9 mouse cellular contexts compared by ENCODE assay signal in the genomic region with DNA sequence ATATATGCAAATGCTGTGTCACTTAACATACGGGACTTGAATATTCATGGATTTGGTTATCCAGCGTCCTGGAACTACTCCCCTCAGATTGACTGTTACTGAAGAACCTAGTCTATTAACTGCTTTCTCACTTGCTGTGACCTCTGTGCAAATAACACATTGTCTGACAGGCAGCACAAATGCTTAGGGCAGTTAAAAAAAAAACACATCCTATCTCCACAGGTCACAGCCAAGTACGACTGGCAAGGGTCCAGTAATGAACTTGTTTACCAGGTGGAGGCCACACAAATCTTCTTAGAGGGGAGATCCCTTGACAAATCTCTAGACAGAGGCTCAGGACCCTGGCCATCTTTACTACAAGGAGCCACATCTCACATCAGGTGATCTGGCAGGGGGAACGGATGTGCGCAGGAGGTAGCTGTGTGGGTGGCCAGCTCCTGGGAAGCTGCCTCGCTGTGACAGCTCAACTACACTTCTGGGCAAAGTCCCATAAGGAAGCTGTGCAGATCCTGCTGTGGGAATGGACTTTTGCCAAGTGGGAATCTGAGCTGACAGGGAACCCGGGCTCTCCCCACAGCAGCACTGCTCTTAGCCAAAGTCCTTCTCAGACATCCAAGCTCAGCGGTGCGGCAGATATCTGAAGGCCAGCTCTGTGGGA.
A peak's percentile ranks its signal among the peaks of the same experiment; 100 is the strongest.
DNase-seq lines count a peak whose midpoint lies in the region; TF ChIP-seq lines count a peak whose summit lies in the region.
"Had no signal": no experiment of that assay in that cellular context is flagged by ENCODE, and none has a peak within 500 bp of the region (broad histone marks: within the 10 kb centered on the region; RNA-seq: fewer than 3 reads in every experiment).

No protein-coding gene starts in this region.

- H3K4me3 ChIP-seq in heart, embryonic 10.5 days, result no peak overlapping the region
- H3K4me3 ChIP-seq in thymus, adult 2 months (ENCODE audit: control insufficient read depth, insufficient read depth, low read length), result no peak overlapping the region
- H3K4me3 ChIP-seq: embryonic facial prominence, embryonic 13.5 days had no signal

- DNase-seq in heart, adult 18-20 months, result peak; percentile 56 to 85
- no peak for DNase-seq in heart, embryonic 10.5 days (ENCODE audit: low spot score)
- peak; percentile 11 for DNase-seq in adrenal gland, postnatal 25 days
- peak; percentile 60 to 82 for DNase-seq in heart, adult 9 months (ENCODE audit: low spot score in 2 of 2)
- DNase-seq in kidney, postnatal 14 days, result peak; percentile 89
- peak; percentile 5 for DNase-seq in ovary, postnatal 10 days (ENCODE audit: low spot score)
- no peak for DNase-seq in spleen, adult 12 weeks (ENCODE audit: low spot score)
- no peak for DNase-seq in thymus, adult 2 months

- TF ChIP-seq CTCF in thymus, adult 2 months (IDR thresholded peaks at IDR 0.05; ENCODE audit: borderline replicate concordance, control insufficient read depth, extremely low read depth, insufficient read depth, low read length, poor library complexity), result no peak

- no peak for TF ChIP-seq POLR2A in thymus, adult 2 months (IDR thresholded peaks at IDR 0.05; ENCODE audit: control insufficient read depth, extremely low read depth, insufficient read depth, low read length, poor library complexity)

- no peaks in the 10 kb centered on the region for H3K9me3 ChIP-seq in heart, embryonic 10.5 days
- H3K9me3 ChIP-seq: embryonic facial prominence, embryonic 13.5 days had no signal

- H3K4me1 ChIP-seq in heart, embryonic 10.5 days, result no peaks in the 10 kb centered on the region
- H3K4me1 ChIP-seq in thymus, adult 2 months (replicated peaks; ENCODE audit: control insufficient read depth, insufficient read depth, low read length), result no peaks in the 10 kb centered on the region

- no peaks in the 10 kb centered on the region for H3K36me3 ChIP-seq in heart, embryonic 10.5 days
- no peaks in the 10 kb centered on the region for H3K36me3 ChIP-seq in thymus, adult 2 months (ENCODE audit: control insufficient read depth, insufficient read depth, low read length)
- H3K36me3 ChIP-seq: embryonic facial prominence, embryonic 13.5 days had no signal

- WGBS in heart, embryonic 10.5 days, result 70% methylated on average over 9 of the region's 9 CpGs
- WGBS in thymus, adult 2 months, result 89% methylated on average over 9 of the region's 9 CpGs

- no peak overlapping the region for H3K27ac ChIP-seq in heart, embryonic 10.5 days
- H3K27ac ChIP-seq in thymus, adult 2 months (ENCODE audit: control insufficient read depth, insufficient read depth, low read length), result no peak overlapping the region
- H3K27ac ChIP-seq: embryonic facial prominence, embryonic 13.5 days had no signal

- no peaks in the 10 kb centered on the region for H3K27me3 ChIP-seq in heart, embryonic 10.5 days (ENCODE audit: insufficient read depth, poor library complexity, severe bottlenecking)
- no peaks in the 10 kb centered on the region for H3K27me3 ChIP-seq in thymus, adult 2 months (ENCODE audit: control insufficient read depth, insufficient read depth, low read length)
- H3K27me3 ChIP-seq: embryonic facial prominence, embryonic 13.5 days had no signal

Comparison
In these comparisons a context has a peak if more than half of its experiments do, and no peak if none do; other contexts are left out.
1. DNase-seq: peak in heart, adult 18-20 months (2 of 2), adrenal gland, postnatal 25 days (single experiment), heart, adult 9 months (2 of 2), kidney, postnatal 14 days (single experiment) and ovary, postnatal 10 days (single experiment); none in heart, embryonic 10.5 days (single experiment), spleen, adult 12 weeks (single experiment) and thymus, adult 2 months (single experiment).